In the genomic region with DNA sequence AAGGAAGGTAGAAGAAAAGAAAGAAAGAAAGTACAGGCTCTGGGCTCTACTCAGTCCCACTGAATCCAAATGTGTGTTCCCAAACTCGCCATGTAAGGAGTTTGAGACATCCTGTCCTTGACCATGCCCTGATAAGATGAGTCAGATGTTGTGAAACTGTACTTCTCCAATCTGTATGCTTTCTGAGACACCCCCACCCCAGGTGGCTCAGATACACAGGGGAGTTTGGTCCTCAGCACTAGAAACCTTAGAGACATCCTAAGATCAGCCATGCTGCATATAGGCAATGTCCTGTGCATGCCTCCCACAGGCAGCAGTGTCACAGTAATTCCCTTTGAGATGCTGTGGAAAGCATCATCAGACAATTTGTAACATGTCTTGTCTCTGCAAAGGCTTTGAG, we compare ENCODE assay signal across 22 mouse cellular contexts. TPM values are rescaled to one million over a fixed set of nuclear protein-coding genes. Genes with fewer than 3 reads are reported as not detected.
DNase-seq lines count a peak whose midpoint lies in the region; ATAC-seq lines count a peak whose summit lies in the region.
"Had no signal": no experiment of that assay in that cellular context is flagged by ENCODE, and none has a peak within 500 bp of the region (broad histone marks: within the 10 kb centered on the region; RNA-seq: fewer than 3 reads in every experiment).

No protein-coding gene starts in this region.

- H3K9me3 ChIP-seq in heart, embryonic 12.5 days (replicated peaks) = 0 out of 2 replicates have a peak, but pooled peaks cover 3% of the 10 kb centered on the region
- H3K9me3 ChIP-seq: embryonic facial prominence, embryonic 13.5 days; embryonic facial prominence, embryonic 15.5 days; forebrain, embryonic 10.5 days; forebrain, embryonic 12.5 days had no signal

- peaks cover 23% of the 10 kb centered on the region for H3K4me1 ChIP-seq in heart, embryonic 12.5 days (replicated peaks)
- H3K4me1 ChIP-seq: forebrain, embryonic 10.5 days; forebrain, embryonic 12.5 days had no signal

- WGBS in heart, embryonic 12.5 days = 53% methylated on average over 1 of the region's 1 CpGs

- peak; percentile 58 for DNase-seq in adrenal gland, adult 2 months
- no peak for DNase-seq in adrenal gland, adult 8-10 months
- DNase-seq in heart, adult 11 months = peak; percentile 86
- DNase-seq in 3T3-L1 (ENCODE audit: low read depth, low spot score) (peak; percentile 36), 416B (ENCODE audit: low read depth) (peak; percentile 5)
- no peak for DNase-seq in spleen, postnatal 4 days (ENCODE audit: low spot score in 2 of 2)
- DNase-seq: adrenal gland, postnatal 10 days; cerebellum, adult 11 months; cerebellum, adult 18-20 months; cerebellum, adult 8-10 months; cerebellum, adult 9-11 months; cerebellum, postnatal 14 days; cerebellum, postnatal 36 days; embryo, embryonic 11 days had no signal

- no peak overlapping the region for H3K9ac ChIP-seq in heart, embryonic 12.5 days
- H3K9ac ChIP-seq: embryonic facial prominence, embryonic 13.5 days; embryonic facial prominence, embryonic 15.5 days; forebrain, embryonic 12.5 days had no signal

- ATAC-seq in heart, embryonic 12.5 days (ENCODE audit: insufficient number of reproducible peaks, low FRiP score) = no peak
- ATAC-seq: forebrain, embryonic 14.5 days had no signal

- no peaks in the 10 kb centered on the region for H3K27me3 ChIP-seq in heart, embryonic 12.5 days (replicated peaks)
- H3K27me3 ChIP-seq: embryonic facial prominence, embryonic 13.5 days; embryonic facial prominence, embryonic 15.5 days; forebrain, embryonic 12.5 days had no signal

- H3K4me3 ChIP-seq in heart, embryonic 12.5 days = no peak overlapping the region
- H3K4me3 ChIP-seq: embryonic facial prominence, embryonic 13.5 days; embryonic facial prominence, embryonic 15.5 days; erythroblast, embryonic 14.5 days; forebrain, embryonic 10.5 days; forebrain, embryonic 12.5 days had no signal

- H3K27ac ChIP-seq in heart, embryonic 12.5 days (ENCODE audit: poor library complexity, severe bottlenecking) = no peak overlapping the region
- H3K27ac ChIP-seq: embryonic facial prominence, embryonic 13.5 days; embryonic facial prominence, embryonic 15.5 days; forebrain, embryonic 10.5 days; forebrain, embryonic 12.5 days had no signal

- no peaks in the 10 kb centered on the region for H3K36me3 ChIP-seq in heart, embryonic 12.5 days
- H3K36me3 ChIP-seq: embryonic facial prominence, embryonic 13.5 days; embryonic facial prominence, embryonic 15.5 days; forebrain, embryonic 10.5 days; forebrain, embryonic 12.5 days had no signal

- no peak overlapping the region for H3K4me2 ChIP-seq in heart, embryonic 12.5 days
- H3K4me2 ChIP-seq: embryonic facial prominence, embryonic 13.5 days; embryonic facial prominence, embryonic 15.5 days; forebrain, embryonic 12.5 days had no signal

RNA-seq across cellular contexts. Expression of gene Lmcd1, which starts 26.9 kb away (rescaled TPM):
- 10 to 100 TPM in 1 of 2 experiments, 1 to 10 TPM in 1; 8.3 to 10.5 TPM for total RNA-seq in adrenal gland, adult 2 months (2021)
- polyA plus RNA-seq in adrenal gland, adult 2 months (2012; rRNA removed) = 6.4 and 8.1 TPM in 2 replicates
- total RNA-seq in adrenal gland, adult 8-10 months (2022) = 10 to 100 TPM in 3 of 4 experiments, 1 to 10 TPM in 1; 6.2 to 13.3 (median 10.2) TPM
- 48.7 and 49.3 TPM in 2 replicates for polyA plus RNA-seq in heart, embryonic 12.5 days (2016; fragmentation: Nextera tagmentation; extraction: Ambion mirVana)
- total RNA-seq: MEL had no signal
- polyA plus RNA-seq: erythroblast, embryonic 14.5 days had no signal

Comparison
In these comparisons a context has a peak if more than half of its experiments do, and no peak if none do; other contexts are left out.
1. DNase-seq: peak in adrenal gland, adult 2 months (single experiment), heart, adult 11 months (single experiment), 3T3-L1 (single experiment) and 416B (single experiment); none in adrenal gland, adult 8-10 months (single experiment) and spleen, postnatal 4 days (0 of 2).